Mouse (Mus musculus) testis, adult 2 months (tissue): Measurements from ENCODE around the gene Nyap1.

Experiments
- CTCF ChIP-seq: fragments of 200-500 bp; IDR thresholded peaks from 2 replicates; pipeline ENCODE4 v1.5.1; 2012; ENCODE audit warnings: low read depth, mild to moderate bottlenecking, inconsistent platforms, low read length, moderate library complexity; ENCODE audit not compliant: control insufficient read depth, insufficient read depth, insufficient replicate concordance
- POLR2A ChIP-seq: fragments of 200-500 bp; IDR thresholded peaks from 2 replicates; pipeline ENCODE4 v1.6.1; 2012; ENCODE audit warnings: low read depth, mild to moderate bottlenecking, inconsistent platforms, low read length, moderate library complexity; ENCODE audit not compliant: control insufficient read depth

DNA sequence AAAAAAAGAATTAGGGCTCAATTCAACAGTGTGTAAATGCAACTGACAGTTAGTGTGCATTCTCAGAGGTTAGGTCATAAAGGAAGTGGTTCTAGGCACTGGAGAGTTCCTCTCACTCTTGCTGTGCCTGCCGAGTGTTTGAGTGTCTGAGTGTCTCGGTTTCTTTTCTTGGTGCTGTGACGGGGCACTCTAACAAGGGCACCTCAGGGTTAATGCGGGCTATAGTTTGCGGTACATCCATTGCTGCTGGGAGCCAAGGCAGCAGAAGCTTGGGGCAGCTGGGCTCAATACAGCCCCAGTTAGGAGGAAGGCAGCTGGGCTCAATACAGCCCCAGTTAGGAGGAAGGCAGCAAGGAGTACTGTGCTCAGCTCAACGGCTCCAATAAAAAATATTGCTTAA lies 36.2 kb downstream of the Nyap1 start:
- TF ChIP-seq CTCF (no peak), POLR2A (no peak)
